In the genomic region with DNA sequence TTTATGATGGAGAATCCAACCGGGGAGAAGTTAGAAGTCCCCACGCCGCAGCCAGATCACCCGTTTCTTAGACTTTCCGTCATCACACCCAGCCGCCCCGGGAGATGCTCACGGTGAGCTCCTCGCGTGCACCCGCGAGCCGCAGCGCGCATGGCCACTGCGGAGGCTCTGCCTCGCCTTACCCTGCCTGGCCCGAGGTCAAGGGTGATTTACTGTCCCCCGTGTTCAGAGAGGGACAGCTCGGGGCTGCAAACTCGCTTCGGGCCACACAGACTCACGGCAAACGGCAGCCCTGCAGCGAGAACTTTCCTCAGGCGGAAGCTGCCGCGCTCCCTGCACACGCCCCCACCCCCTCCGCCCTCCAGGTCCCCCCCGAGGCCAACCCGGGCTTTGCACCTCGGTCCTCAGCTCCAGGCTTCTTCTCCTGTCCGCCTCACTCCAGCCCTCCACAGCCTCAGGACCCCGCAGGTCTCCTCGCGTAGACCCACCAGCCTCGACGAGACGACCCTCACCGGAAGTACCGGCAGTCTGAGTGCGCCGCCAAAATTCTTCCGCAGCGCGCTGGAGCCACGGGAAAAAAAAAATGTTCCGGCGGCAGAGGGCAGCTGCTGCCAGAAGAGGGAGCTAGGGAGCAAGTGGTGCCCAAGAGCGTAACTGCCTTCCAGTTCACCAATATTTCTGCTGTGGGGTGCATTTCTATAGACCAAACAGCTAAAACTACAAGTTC, we compare ENCODE assay signal across 7 mouse cellular contexts. TPM values are rescaled to one million over a fixed set of nuclear protein-coding genes. Genes with fewer than 3 reads are reported as not detected.
DNase-seq lines count a peak whose midpoint lies in the region; ATAC-seq and TF ChIP-seq lines count a peak whose summit lies in the region.

A gene (minus strand): TSS at position 519 of the 727 bp plus-strand sequence.

- no peak for TF ChIP-seq POLR2A in kidney, adult 2 months (IDR thresholded peaks at IDR 0.05; ENCODE audit: low read depth, low read length)
- TF ChIP-seq POLR2A in spleen, adult 2 months (IDR thresholded peaks at IDR 0.05; ENCODE audit: low read depth, low read length): 0 out of 2 replicates have a peak, but pooled peaks have one; percentile 8

- peak; percentile 85 for DNase-seq in adrenal gland, postnatal 25 days
- peak; percentile 83 to 93 for DNase-seq in heart, adult 18-20 months
- peak; percentile 87 for DNase-seq in kidney, adult 2 months
- DNase-seq in spleen, adult 2 months (ENCODE audit: low read depth in 1 of 2, low spot score in 2 of 2): peak; percentile 74 to 77

- H3K9ac ChIP-seq in embryonic facial prominence, embryonic 12.5 days: peak within 1 kb of the TSS; percentile 87
- peak within 1 kb of the TSS; percentile 88 for H3K9ac ChIP-seq in limb, embryonic 12.5 days (replicated peaks)
- H3K9ac ChIP-seq in midbrain, embryonic 15.5 days: peak within 1 kb of the TSS; percentile 95

- ATAC-seq in embryonic facial prominence, embryonic 12.5 days (ENCODE audit: insufficient number of reproducible peaks, insufficient read depth, low FRiP score, low TSS enrichment): peak; percentile 86
- ATAC-seq in limb, embryonic 12.5 days (ENCODE audit: insufficient number of reproducible peaks, insufficient read depth, low FRiP score, low TSS enrichment, low read depth): peak; percentile 58; the same call in 1 of the 2 replicates
- ATAC-seq in midbrain, embryonic 15.5 days (replicated peaks): peak; percentile 94

- H3K4me1 ChIP-seq in embryonic facial prominence, embryonic 12.5 days: peaks cover 7% of the 10 kb centered on the region
- H3K4me1 ChIP-seq in kidney, adult 2 months (ENCODE audit: control insufficient read depth, insufficient read depth, low read length): peaks cover 2% of the 10 kb centered on the region; the same call in 1 of the 2 replicates
- H3K4me1 ChIP-seq in limb, embryonic 12.5 days (replicated peaks): peaks cover 10% of the 10 kb centered on the region
- H3K4me1 ChIP-seq in midbrain, embryonic 15.5 days: peaks cover 13% of the 10 kb centered on the region
- no peaks in the 10 kb centered on the region for H3K4me1 ChIP-seq in spleen, adult 2 months (ENCODE audit: control insufficient read depth, insufficient read depth, insufficient read length)

- under 1% methylated on average over 51 of the region's 51 CpGs for WGBS in embryonic facial prominence, embryonic 12.5 days
- under 1% methylated on average over 51 of the region's 51 CpGs for WGBS in kidney, adult 2 months
- under 1% methylated on average over 51 of the region's 51 CpGs for WGBS in limb, embryonic 12.5 days
- under 1% methylated on average over 51 of the region's 51 CpGs for WGBS in midbrain, embryonic 15.5 days
- WGBS in spleen, adult 2 months: under 1% methylated on average over 50 of the region's 51 CpGs

- H3K27ac ChIP-seq in embryonic facial prominence, embryonic 12.5 days: peak within 1 kb of the TSS; percentile 85
- peak within 1 kb of the TSS; percentile 62 for H3K27ac ChIP-seq in kidney, adult 2 months (ENCODE audit: insufficient read depth, low read depth, low read length)
- peak within 1 kb of the TSS; percentile 92 for H3K27ac ChIP-seq in limb, embryonic 12.5 days
- H3K27ac ChIP-seq in midbrain, embryonic 15.5 days: peak within 1 kb of the TSS; percentile 90
- H3K27ac ChIP-seq in spleen, adult 2 months (ENCODE audit: insufficient read depth, low read length): peak within 1 kb of the TSS; percentile 92

- peaks cover 15% of the 10 kb centered on the region for H3K36me3 ChIP-seq in embryonic facial prominence, embryonic 12.5 days
- H3K36me3 ChIP-seq in kidney, adult 2 months (ENCODE audit: control insufficient read depth, insufficient read depth, low read length): no peaks in the 10 kb centered on the region; the same call in 1 of the 2 replicates
- peaks cover 21% of the 10 kb centered on the region for H3K36me3 ChIP-seq in limb, embryonic 12.5 days
- peaks cover 13% of the 10 kb centered on the region for H3K36me3 ChIP-seq in midbrain, embryonic 15.5 days (replicated peaks)
- H3K36me3 ChIP-seq in spleen, adult 2 months (ENCODE audit: control insufficient read depth, insufficient read depth, low read length): peaks cover 7% of the 10 kb centered on the region

- H3K4me2 ChIP-seq in embryonic facial prominence, embryonic 12.5 days (replicated peaks): peak within 1 kb of the TSS; percentile 71
- peak within 1 kb of the TSS; percentile 71 for H3K4me2 ChIP-seq in limb, embryonic 12.5 days
- H3K4me2 ChIP-seq in midbrain, embryonic 15.5 days: peak within 1 kb of the TSS; percentile 73

- no peaks in the 10 kb centered on the region for H3K27me3 ChIP-seq in embryonic facial prominence, embryonic 12.5 days
- H3K27me3 ChIP-seq in kidney, adult 2 months (replicated peaks; ENCODE audit: control insufficient read depth, insufficient read depth, low read length): no peaks in the 10 kb centered on the region
- no peaks in the 10 kb centered on the region for H3K27me3 ChIP-seq in limb, embryonic 12.5 days
- no peaks in the 10 kb centered on the region for H3K27me3 ChIP-seq in midbrain, embryonic 15.5 days (replicated peaks)
- H3K27me3 ChIP-seq in spleen, adult 2 months (ENCODE audit: control insufficient read depth, insufficient read depth, low read length): no peaks in the 10 kb centered on the region

- no peaks in the 10 kb centered on the region for H3K9me3 ChIP-seq in embryonic facial prominence, embryonic 12.5 days
- H3K9me3 ChIP-seq in limb, embryonic 12.5 days: no peaks in the 10 kb centered on the region
- H3K9me3 ChIP-seq in midbrain, embryonic 15.5 days: no peaks in the 10 kb centered on the region

- peak within 1 kb of the TSS; percentile 95 for H3K4me3 ChIP-seq in embryonic facial prominence, embryonic 12.5 days
- peak within 1 kb of the TSS; percentile 99 for H3K4me3 ChIP-seq in kidney, adult 2 months (ENCODE audit: insufficient read depth, low read depth, low read length)
- H3K4me3 ChIP-seq in limb, embryonic 12.5 days (replicated peaks): peak within 1 kb of the TSS; percentile 88
- H3K4me3 ChIP-seq in midbrain, embryonic 15.5 days: peak within 1 kb of the TSS; percentile 100
- peak within 1 kb of the TSS; percentile 100 for H3K4me3 ChIP-seq in spleen, adult 2 months (ENCODE audit: extremely low read depth, insufficient read depth, insufficient read length)

- peak; percentile 90 for TF ChIP-seq CTCF in kidney, adult 2 months (conservative IDR thresholded peaks at IDR 0.05; ENCODE audit: insufficient read depth, insufficient read length, low read depth, low read length)
- peak; percentile 92 for TF ChIP-seq CTCF in spleen, adult 2 months (IDR thresholded peaks at IDR 0.05; ENCODE audit: extremely low read depth, insufficient read depth, insufficient read length, insufficient replicate concordance)

RNA-seq across cellular contexts. Expression of the gene that starts here (rescaled TPM):
- total RNA-seq in adrenal gland, postnatal 25 days (2021): 37.6 and 39.8 TPM in 2 replicates
- polyA plus RNA-seq in embryonic facial prominence, embryonic 12.5 days (2016; fragmentation: Nextera tagmentation; extraction: Ambion mirVana): 85.4 and 86.9 TPM in 2 replicates
- total RNA-seq in heart, adult 18-20 months (2021): 10 to 100 TPM; 21.7 to 21.9 TPM
- 39.2 and 41.2 TPM in 2 replicates for polyA plus RNA-seq in kidney, adult 2 months (2012; rRNA removed)
- 84.5 and 93.5 TPM in 2 replicates for polyA plus RNA-seq in limb, embryonic 12.5 days (2016; fragmentation: Nextera tagmentation; extraction: Ambion mirVana)
- polyA plus RNA-seq in midbrain, embryonic 15.5 days (2015; fragmentation: Nextera tagmentation; extraction: Ambion mirVana): 69.9 and 70.9 TPM in 2 replicates
- 16.7 and 17.0 TPM in 2 replicates for polyA plus RNA-seq in spleen, adult 2 months (2012; rRNA removed)

Comparison
In these comparisons a context has a peak if more than half of its experiments do, and no peak if none do; other contexts are left out.
1. Peak in every context shown above with its lines: DNase-seq, ATAC-seq, H3K4me3 ChIP-seq and H3K27ac ChIP-seq.